Mouse (Mus musculus): Measurements from ENCODE around the gene Ryr3. TPM values are rescaled to one million over a fixed set of nuclear protein-coding genes. Genes with fewer than 3 reads are reported as not detected.
A peak's percentile ranks its signal among the peaks of the same experiment; 100 is the strongest.

Ryr3 gene
- polyA plus RNA-seq, 1 experiment from 2014 or later, result 1.6 TPM

GRCm38 (mm10) chr2:113058914-113059313 lies 158.0 kb downstream of the Ryr3 start:
- no peak overlapping the region for H3K27ac ChIP-seq (ENCODE audit: low read length)
- H3K36me3 ChIP-seq (ENCODE audit: insufficient read depth, low read length), result no peaks in the 10 kb centered on the region
- H3K4me2 ChIP-seq (replicated peaks; ENCODE audit: low read depth, low read length), result no peak overlapping the region
- H3K9ac ChIP-seq (replicated peaks; ENCODE audit: low read length), result no peak overlapping the region
- no peak for ATAC-seq (ENCODE audit: low FRiP score, low TSS enrichment)
- H3K4me1 ChIP-seq (ENCODE audit: insufficient read depth, low read length), result no peaks in the 10 kb centered on the region
- 65% methylated on average over 5 of the region's 5 CpGs for WGBS
- no peaks in the 10 kb centered on the region for H3K27me3 ChIP-seq (ENCODE audit: insufficient read depth, low read length)
- H3K4me3 ChIP-seq (ENCODE audit: low read length), result no peak overlapping the region
- H3K9me3 ChIP-seq (ENCODE audit: low read length), result no peaks in the 10 kb centered on the region

GRCm38 (mm10) chr2:113058116-113058515 lies 158.8 kb downstream of the Ryr3 start:
- WGBS, result 57% methylated on average over 3 of the region's 3 CpGs
- H3K27ac ChIP-seq (ENCODE audit: low read length), result no peak overlapping the region
- no peak for ATAC-seq (ENCODE audit: low FRiP score, low TSS enrichment)
- no peaks in the 10 kb centered on the region for H3K9me3 ChIP-seq (ENCODE audit: low read length)
- H3K4me1 ChIP-seq (ENCODE audit: insufficient read depth, low read length), result no peaks in the 10 kb centered on the region
- no peaks in the 10 kb centered on the region for H3K27me3 ChIP-seq (ENCODE audit: insufficient read depth, low read length)
- no peaks in the 10 kb centered on the region for H3K36me3 ChIP-seq (ENCODE audit: insufficient read depth, low read length)
- no peak overlapping the region for H3K4me2 ChIP-seq (replicated peaks; ENCODE audit: low read depth, low read length)
- no peak overlapping the region for H3K4me3 ChIP-seq (ENCODE audit: low read length)
- no peak overlapping the region for H3K9ac ChIP-seq (replicated peaks; ENCODE audit: low read length)

GRCm38 (mm10) chr2:113055591-113055990 lies 161.3 kb downstream of the Ryr3 start:
- 81% methylated on average over 2 of the region's 2 CpGs for WGBS
- Histone ChIP-seq H3K4me1 (ENCODE audit: insufficient read depth, low read length) (no peaks in the 10 kb centered on the region), H3K4me3 (ENCODE audit: low read length) (no peak overlapping the region), H3K27ac (ENCODE audit: low read length) (no peak overlapping the region), H3K9ac (replicated peaks; ENCODE audit: low read length) (no peak overlapping the region), H3K9me3 (ENCODE audit: low read length) (no peaks in the 10 kb centered on the region), H3K27me3 (ENCODE audit: insufficient read depth, low read length) (no peaks in the 10 kb centered on the region), H3K36me3 (ENCODE audit: insufficient read depth, low read length) (no peaks in the 10 kb centered on the region), H3K4me2 (replicated peaks; ENCODE audit: low read depth, low read length) (no peak overlapping the region)
- ATAC-seq (ENCODE audit: low FRiP score, low TSS enrichment), result no peak

GRCm38 (mm10) chr2:113049831-113050230 lies 167.1 kb downstream of the Ryr3 start:
- peak; percentile 59; the same call in 1 of the 2 replicates for ATAC-seq (ENCODE audit: low FRiP score, low TSS enrichment)
- H3K36me3 ChIP-seq (ENCODE audit: insufficient read depth, low read length), result no peaks in the 10 kb centered on the region

GRCm38 (mm10) chr2:113036550-113036949 lies 180.3 kb downstream of the Ryr3 start:
- no peaks in the 10 kb centered on the region for H3K4me1 ChIP-seq (ENCODE audit: insufficient read depth, low read length)
- H3K9ac ChIP-seq (replicated peaks; ENCODE audit: low read length), result no peak overlapping the region
- ATAC-seq (ENCODE audit: low FRiP score, low TSS enrichment), result no peak
- H3K36me3 ChIP-seq (ENCODE audit: insufficient read depth, low read length), result no peaks in the 10 kb centered on the region
- H3K27me3 ChIP-seq (ENCODE audit: insufficient read depth, low read length), result no peaks in the 10 kb centered on the region
- WGBS, result 87% methylated on average over 2 of the region's 2 CpGs
- H3K4me3 ChIP-seq (ENCODE audit: low read length), result no peak overlapping the region
- no peak overlapping the region for H3K4me2 ChIP-seq (replicated peaks; ENCODE audit: low read depth, low read length)
- H3K27ac ChIP-seq (ENCODE audit: low read length), result no peak overlapping the region
- H3K9me3 ChIP-seq (ENCODE audit: low read length), result no peaks in the 10 kb centered on the region

More at GRCm38 (mm10) chr2:113049831-113050230, 167.1 kb downstream of the Ryr3 start:
- no peak overlapping the region for H3K4me3 ChIP-seq (ENCODE audit: low read length)
- H3K4me1 ChIP-seq (ENCODE audit: insufficient read depth, low read length), result no peaks in the 10 kb centered on the region
- WGBS, result 53% methylated on average over 1 of the region's 1 CpGs
- H3K27me3 ChIP-seq (ENCODE audit: insufficient read depth, low read length), result no peaks in the 10 kb centered on the region
- no peak overlapping the region for H3K27ac ChIP-seq (ENCODE audit: low read length)
- no peak overlapping the region for H3K4me2 ChIP-seq (replicated peaks; ENCODE audit: low read depth, low read length)
- H3K9ac ChIP-seq (replicated peaks; ENCODE audit: low read length), result no peak overlapping the region
- no peaks in the 10 kb centered on the region for H3K9me3 ChIP-seq (ENCODE audit: low read length)

GRCm38 (mm10) chr2:113030689-113031088 lies 186.2 kb downstream of the Ryr3 start:
- H3K4me3 ChIP-seq (ENCODE audit: low read length), result no peak overlapping the region
- no peaks in the 10 kb centered on the region for H3K4me1 ChIP-seq (ENCODE audit: insufficient read depth, low read length)
- no peak for ATAC-seq (ENCODE audit: low FRiP score, low TSS enrichment)
- H3K36me3 ChIP-seq (ENCODE audit: insufficient read depth, low read length), result no peaks in the 10 kb centered on the region
- H3K4me2 ChIP-seq (replicated peaks; ENCODE audit: low read depth, low read length), result no peak overlapping the region
- H3K9me3 ChIP-seq (ENCODE audit: low read length), result no peaks in the 10 kb centered on the region
- WGBS, result 89% methylated on average over 5 of the region's 5 CpGs
- H3K9ac ChIP-seq (replicated peaks; ENCODE audit: low read length), result no peak overlapping the region
- no peak overlapping the region for H3K27ac ChIP-seq (ENCODE audit: low read length)
- H3K27me3 ChIP-seq (ENCODE audit: insufficient read depth, low read length), result no peaks in the 10 kb centered on the region

GRCm38 (mm10) chr2:113019896-113020295 lies 197.0 kb downstream of the Ryr3 start:
- Histone ChIP-seq H3K4me3 (ENCODE audit: low read length) (no peak overlapping the region), H3K9me3 (ENCODE audit: low read length) (no peaks in the 10 kb centered on the region), H3K36me3 (ENCODE audit: insufficient read depth, low read length) (no peaks in the 10 kb centered on the region), H3K27me3 (ENCODE audit: insufficient read depth, low read length) (no peaks in the 10 kb centered on the region), H3K9ac (replicated peaks; ENCODE audit: low read length) (no peak overlapping the region), H3K4me1 (ENCODE audit: insufficient read depth, low read length) (no peaks in the 10 kb centered on the region), H3K27ac (ENCODE audit: low read length) (no peak overlapping the region), H3K4me2 (replicated peaks; ENCODE audit: low read depth, low read length) (no peak overlapping the region)
- ATAC-seq (ENCODE audit: low FRiP score, low TSS enrichment), result no peak
- WGBS, result 65% methylated on average over 7 of the region's 7 CpGs

GRCm38 (mm10) chr2:113018278-113018677 lies 198.6 kb downstream of the Ryr3 start:
- H3K27me3 ChIP-seq (ENCODE audit: insufficient read depth, low read length), result no peaks in the 10 kb centered on the region
- H3K4me3 ChIP-seq (ENCODE audit: low read length), result no peak overlapping the region
- H3K4me1 ChIP-seq (ENCODE audit: insufficient read depth, low read length), result no peaks in the 10 kb centered on the region
- no peak overlapping the region for H3K9ac ChIP-seq (replicated peaks; ENCODE audit: low read length)
- 66% methylated on average over 1 of the region's 1 CpGs for WGBS
- no peaks in the 10 kb centered on the region for H3K36me3 ChIP-seq (ENCODE audit: insufficient read depth, low read length)
- H3K9me3 ChIP-seq (ENCODE audit: low read length), result no peaks in the 10 kb centered on the region
- no peak overlapping the region for H3K27ac ChIP-seq (ENCODE audit: low read length)
- no peak for ATAC-seq (ENCODE audit: low FRiP score, low TSS enrichment)
- no peak overlapping the region for H3K4me2 ChIP-seq (replicated peaks; ENCODE audit: low read depth, low read length)

GRCm38 (mm10) chr2:113016236-113016635 lies 200.7 kb downstream of the Ryr3 start:
- no peaks in the 10 kb centered on the region for H3K4me1 ChIP-seq (ENCODE audit: insufficient read depth, low read length)
- no peaks in the 10 kb centered on the region for H3K9me3 ChIP-seq (ENCODE audit: low read length)
- H3K4me3 ChIP-seq (ENCODE audit: low read length), result no peak overlapping the region
- 90% methylated on average over 2 of the region's 2 CpGs for WGBS
- H3K27me3 ChIP-seq (ENCODE audit: insufficient read depth, low read length), result no peaks in the 10 kb centered on the region
- no peaks in the 10 kb centered on the region for H3K36me3 ChIP-seq (ENCODE audit: insufficient read depth, low read length)
- no peak overlapping the region for H3K9ac ChIP-seq (replicated peaks; ENCODE audit: low read length)
- no peak overlapping the region for H3K27ac ChIP-seq (ENCODE audit: low read length)
- H3K4me2 ChIP-seq (replicated peaks; ENCODE audit: low read depth, low read length), result no peak overlapping the region
- no peak for ATAC-seq (ENCODE audit: low FRiP score, low TSS enrichment)

- Histone ChIP-seq H3K27me3 (ENCODE audit: insufficient read depth, low read length) (no peaks in the 10 kb centered on the region), H3K9me3 (ENCODE audit: low read length) (no peaks in the 10 kb centered on the region), H3K9ac (replicated peaks; ENCODE audit: low read length) (no peak overlapping the region), H3K4me2 (replicated peaks; ENCODE audit: low read depth, low read length) (no peak overlapping the region), H3K27ac (ENCODE audit: low read length) (no peak overlapping the region), H3K36me3 (ENCODE audit: insufficient read depth, low read length) (no peaks in the 10 kb centered on the region), H3K4me3 (ENCODE audit: low read length) (no peak overlapping the region), H3K4me1 (ENCODE audit: insufficient read depth, low read length) (no peaks in the 10 kb centered on the region)
- ATAC-seq (ENCODE audit: low FRiP score, low TSS enrichment), result no peak
- WGBS, result 79% methylated on average over 11 of the region's 11 CpGs
Measured at GRCm38 (mm10) chr2:113008961-113009740, 207.7 kb downstream of the Ryr3 start.
